Mouse (Mus musculus) heart, adult 2 months (tissue): ENCODE results near the gene Ldb1.
"Not testable (repeated sequence)": the region's sequence is repeated elsewhere in the genome, so short reads cannot be mapped to it uniquely, and the experiment has no call there.

Experiments
- CTCF ChIP-seq: fragments of 200-600 bp; IDR thresholded peaks from 2 replicates; pipeline ENCODE4 v1.8.1; 2022; ENCODE audit warnings: antibody characterized with exemption, mild to moderate bottlenecking, moderate library complexity
- POLR2A ChIP-seq: fragments of 200-500 bp; IDR thresholded peaks from 2 replicates; pipeline ENCODE4 v1.6.1; 2011; ENCODE audit warnings: mild to moderate bottlenecking, low read depth, low read length, control low read depth; ENCODE audit not compliant: insufficient read depth

DNA sequence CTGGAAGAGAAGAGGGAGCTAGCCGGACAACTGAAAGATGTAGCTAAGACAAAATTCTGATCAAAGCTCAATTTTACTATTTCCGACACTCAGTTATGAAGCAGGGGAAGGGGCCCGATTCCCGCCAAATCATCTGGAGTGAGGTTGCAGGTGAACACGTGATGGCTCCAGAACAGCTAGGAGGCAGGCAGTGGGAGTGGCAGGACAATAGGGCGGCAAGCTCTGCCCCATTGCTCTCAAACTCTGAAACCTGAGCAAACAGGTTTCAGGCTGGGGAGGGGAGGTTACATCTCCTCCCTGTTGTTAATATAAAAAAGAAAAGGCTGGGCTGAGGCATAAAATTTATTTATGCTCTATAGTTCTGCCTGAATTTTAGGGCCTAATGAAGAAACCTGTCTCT, 51.6 kb downstream of the Ldb1 start:
- TF ChIP-seq POLR2A, CTCF: not testable (repeated sequence)
